Mouse (Mus musculus): ENCODE data around the gene Thy1.

The Thy1 gene

DNA sequence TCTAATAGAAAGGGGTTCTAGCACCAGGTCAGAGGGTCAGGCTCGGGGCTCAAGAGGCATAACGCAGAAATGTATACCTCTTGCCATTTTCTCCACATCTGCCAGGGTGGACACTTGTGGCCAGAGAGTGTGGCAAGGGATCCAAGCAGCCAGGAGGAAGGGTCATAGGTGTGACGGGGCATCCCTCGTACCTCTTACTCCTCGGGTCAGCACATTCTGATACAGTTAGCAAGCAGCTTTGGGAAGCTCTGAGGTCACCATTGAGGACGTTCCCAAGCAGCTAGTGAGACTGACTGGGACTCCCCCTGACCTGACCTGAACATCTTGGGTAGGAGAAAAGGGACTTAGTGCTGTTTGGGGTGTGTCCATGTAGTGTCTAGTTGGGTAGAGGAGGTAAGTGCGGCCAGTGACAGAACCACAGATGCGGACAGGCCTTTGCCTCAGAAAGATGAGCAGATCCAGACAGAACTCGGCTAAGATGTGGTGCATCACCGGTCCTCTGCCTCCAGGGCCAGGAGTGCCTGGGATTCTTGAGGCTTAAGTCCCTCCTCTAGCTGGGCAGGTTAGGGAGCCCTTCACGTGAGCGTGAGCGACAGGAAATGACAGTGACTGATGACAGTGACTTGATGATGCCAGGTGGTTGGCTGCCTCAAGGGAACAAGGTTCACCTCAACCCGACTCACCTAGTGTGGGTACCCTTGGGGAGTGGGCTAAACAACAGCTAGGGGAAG lies 27.1 kb downstream of the Thy1 start:
- no peak for DNase-seq

DNA sequence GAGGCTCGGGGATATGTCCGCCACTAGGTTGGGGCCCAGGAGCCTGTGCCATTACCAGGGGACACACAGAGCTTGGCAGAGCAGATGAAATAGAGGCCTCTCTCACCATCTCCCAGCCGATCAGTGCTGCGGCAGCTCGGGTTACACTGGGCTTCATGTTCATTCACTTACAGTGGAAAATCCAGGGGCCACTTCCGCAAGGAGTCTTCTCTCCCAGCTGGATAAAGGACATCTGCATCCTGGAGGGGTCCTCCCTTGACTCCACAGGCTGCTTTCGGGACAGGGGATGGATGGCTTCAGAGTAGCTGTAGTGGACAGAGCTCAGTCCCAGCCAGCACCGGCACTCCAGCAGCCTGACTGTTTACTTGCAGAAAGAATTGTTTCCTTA lies 27.7 kb downstream of the Thy1 start:
- DNase-seq = no peak

DNA sequence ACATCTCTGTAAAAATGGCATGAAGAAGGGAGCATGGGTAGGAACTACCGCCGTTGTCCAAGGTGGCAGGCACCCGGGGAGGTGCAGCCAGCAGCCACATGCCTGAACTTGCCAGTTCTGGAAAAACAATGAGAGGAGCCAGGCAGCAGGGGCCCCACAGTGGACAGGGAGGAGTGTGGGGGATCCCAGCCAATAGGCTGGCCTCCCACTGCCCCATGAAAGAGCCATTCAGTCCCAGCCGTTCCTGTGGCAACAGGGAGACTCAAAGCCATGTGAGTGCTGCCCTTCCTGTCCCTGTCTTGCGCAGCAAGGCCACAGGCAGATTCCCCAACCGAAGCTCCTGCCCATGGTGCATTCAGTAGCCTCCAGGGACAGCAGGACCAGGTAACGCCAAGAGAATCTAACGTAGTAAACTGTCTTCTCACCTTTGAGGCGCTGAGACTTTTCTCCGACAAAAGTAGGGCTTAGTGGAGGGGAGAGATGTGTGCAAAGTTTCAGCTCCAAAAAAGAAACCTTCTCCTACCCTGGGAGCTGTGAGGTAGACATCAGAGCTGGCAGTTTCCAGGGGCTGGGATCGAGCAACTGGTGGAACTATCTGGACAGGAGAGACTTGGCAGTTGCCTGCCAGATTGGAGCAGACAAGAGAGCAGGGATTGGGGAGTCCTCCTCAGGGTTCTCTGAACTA lies 28.9 kb downstream of the Thy1 start:
- no peak for DNase-seq

DNA sequence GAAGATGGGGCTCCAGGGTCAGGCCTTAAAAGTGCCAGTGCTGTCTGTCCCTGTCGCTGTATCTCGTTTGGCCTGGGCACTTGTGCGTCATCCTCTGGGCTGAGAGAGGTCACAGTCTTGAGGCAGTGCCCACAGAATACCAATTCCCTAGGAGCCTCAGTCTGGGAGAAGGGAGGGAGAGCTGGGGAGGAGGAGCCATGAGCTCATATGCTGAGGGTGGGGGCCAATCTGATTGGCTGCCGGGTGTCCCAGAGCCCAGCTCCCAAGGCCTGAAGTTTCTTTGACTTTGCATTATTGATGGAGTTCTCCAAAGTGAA lies 29.4 kb downstream of the Thy1 start:
- DNase-seq = no peak

DNA sequence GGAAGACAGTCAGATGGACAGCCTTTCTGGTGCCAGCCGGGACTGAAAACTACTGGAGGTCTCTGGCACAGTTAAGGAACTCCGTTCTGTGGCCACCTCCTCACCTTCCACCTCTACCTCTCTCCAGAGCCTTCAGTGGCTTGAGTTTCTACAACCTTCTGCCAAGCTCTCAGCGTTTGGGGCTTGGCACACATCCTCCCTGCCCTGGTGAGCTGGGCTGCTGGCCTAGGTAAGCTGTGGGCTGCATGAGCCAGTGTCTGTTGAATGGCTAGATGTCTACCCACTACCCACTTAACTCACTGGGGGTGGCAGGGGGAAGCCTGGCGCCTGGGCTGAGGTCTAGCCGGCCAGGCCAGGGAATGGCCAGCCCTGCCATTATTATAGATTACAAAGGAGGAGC lies 29.9 kb downstream of the Thy1 start:
- no peak for DNase-seq

DNA sequence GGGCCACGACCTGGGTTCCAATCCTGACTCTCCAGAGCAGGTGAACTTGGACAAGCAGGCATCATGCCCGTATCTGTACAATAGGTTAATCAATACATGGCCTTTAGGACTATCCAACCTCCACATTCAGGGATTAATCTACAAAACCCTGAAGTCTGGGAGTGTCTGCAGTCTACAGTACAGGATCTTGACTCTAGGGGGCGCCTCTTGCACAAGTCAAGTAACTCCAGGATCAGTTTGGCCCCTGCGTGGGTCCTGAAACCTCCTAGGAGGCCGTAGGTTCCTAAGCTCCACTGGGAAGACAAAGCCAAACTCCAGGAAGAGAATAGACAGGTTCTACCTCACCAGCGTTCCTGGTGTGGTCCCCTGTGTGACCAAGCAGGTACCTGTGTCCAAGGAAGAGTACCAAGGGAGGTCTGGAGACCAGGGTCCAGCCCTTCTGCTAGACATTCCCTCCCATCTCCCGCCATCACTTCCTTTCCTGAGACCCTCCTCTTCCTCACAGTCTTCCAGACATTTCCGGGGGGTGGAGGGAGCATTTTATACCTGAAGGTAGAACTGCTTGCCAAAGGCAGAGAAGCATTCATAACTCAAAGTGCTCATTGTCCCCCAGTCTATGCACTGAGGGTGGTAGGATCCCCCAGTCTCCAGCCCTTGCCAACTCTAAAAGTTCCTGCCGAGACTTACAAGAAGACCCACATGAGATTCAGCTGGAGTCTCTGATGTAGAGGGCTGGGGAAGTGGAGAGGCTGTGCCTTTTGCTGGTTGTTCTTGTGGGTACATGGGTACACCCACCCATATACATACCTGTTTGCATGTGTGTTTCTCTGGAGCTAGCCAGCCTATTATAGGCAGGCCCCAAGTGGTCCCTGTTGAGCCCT lies 31.5 kb downstream of the Thy1 start:
- no peak for DNase-seq

DNA sequence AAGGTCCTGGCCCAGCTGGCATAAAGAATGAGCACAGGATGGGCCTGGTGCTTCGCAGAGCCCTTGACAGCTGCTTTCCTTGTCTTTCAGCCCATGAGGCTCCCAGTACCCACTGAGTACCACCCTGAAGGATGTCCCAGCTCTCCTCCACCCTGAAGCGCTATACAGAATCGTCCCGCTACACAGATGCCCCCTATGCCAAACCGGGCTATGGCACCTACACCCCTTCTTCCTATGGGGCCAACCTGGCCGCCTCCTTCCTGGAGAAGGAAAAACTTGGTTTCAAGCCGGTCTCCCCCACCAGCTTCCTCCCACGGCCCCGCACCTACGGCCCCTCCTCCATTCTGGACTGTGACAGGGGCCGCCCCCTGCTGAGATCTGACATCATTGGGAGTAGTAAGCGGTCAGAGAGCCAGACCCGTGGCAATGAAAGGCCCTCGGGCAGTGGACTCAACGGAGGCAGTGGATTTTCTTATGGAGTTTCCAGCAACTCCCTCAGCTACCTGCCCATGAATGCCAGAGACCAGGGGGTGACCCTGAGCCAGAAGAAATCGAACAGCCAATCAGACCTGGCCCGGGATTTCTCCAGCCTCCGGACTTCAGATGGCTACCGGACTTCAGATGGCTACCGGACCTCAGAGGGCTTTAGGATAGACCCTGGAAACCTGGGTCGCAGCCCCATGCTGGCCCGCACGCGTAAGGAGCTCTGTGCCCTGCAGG lies 32.3 kb downstream of the Thy1 start:
- DNase-seq = no peak

DNA sequence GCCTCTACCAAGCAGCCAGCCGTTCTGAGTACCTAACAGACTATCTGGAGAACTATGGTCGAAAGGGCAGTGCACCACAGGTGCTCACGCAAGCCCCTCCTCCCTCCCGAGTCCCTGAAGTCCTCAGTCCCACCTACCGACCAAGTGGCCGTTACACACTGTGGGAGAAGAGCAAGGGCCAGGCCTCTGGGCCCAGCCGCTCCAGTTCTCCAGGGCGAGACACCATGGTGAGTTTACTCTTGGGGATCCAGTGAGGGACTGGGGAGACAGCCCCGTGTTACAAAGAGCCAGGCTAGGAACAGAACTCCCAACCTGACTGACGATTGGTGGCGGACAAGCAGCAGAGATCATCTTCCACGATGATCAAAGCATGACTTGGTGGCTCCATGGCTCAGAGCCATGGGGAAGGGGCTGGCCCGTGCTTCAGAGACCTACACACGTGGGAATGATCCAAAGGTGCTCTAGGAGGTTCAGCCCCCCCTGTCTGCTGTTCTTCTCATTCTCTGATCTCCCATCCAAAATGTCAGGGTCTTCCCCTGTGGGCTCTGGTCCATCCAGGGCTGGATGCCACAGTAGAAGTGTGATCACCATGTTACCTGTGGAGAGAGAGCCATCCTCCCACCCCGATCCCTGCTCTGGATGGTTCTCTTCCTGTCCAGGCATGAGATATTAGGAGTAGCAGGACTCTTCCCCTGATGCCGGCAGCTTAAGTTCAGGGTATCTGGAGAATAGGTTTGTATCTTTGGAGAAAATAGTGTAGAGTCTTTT lies 33.0 kb downstream of the Thy1 start:
- no peak for DNase-seq

DNA sequence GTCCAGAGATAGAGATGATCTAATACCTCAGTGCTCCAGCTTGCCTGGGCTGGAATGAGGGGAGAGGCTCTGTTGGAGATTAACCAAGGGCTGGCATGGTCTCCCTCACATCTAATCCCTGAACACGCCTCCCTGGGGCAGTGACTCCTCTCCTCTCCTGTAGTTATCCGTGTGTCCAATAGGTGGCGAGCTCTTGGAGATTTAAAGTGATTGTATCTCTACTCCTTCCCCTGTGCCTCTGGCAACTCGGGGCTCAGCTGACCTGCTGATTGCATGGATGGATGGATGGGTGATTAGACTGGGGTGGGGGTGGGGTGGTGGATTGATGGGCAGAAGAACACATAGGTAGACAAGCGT lies 33.6 kb downstream of the Thy1 start:
- no peak for DNase-seq

DNA sequence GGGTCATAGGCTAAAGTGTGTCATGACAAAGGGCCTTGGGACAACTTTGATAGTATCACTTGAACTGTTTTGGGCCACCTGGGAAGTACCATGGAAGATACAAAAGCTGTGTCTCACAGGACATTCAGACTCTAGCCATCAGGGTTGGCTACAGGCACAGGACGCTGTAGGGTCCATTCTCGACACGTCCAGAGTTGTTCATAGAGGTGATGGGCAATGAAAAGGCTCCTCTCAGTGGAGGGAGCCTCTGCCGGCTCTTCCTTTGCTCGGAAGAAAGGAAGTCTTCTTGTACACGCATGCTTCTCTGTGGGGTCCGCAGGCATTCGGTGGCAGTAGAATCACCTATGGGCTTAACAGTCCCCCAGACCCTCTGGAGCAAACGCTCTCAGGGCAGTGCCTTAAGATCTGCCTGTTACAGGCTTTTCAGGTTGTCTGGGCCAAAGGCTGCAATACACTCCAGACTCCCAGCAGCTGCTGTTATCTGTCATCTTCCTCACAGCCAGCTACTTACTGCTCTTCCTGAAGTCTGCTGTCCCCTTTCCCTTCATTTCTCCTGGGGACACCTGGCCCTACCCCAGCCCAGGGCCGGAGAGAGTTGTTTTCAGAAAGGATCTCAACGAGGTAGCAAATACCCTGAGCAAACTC lies 34.2 kb downstream of the Thy1 start:
- no peak for DNase-seq

DNA sequence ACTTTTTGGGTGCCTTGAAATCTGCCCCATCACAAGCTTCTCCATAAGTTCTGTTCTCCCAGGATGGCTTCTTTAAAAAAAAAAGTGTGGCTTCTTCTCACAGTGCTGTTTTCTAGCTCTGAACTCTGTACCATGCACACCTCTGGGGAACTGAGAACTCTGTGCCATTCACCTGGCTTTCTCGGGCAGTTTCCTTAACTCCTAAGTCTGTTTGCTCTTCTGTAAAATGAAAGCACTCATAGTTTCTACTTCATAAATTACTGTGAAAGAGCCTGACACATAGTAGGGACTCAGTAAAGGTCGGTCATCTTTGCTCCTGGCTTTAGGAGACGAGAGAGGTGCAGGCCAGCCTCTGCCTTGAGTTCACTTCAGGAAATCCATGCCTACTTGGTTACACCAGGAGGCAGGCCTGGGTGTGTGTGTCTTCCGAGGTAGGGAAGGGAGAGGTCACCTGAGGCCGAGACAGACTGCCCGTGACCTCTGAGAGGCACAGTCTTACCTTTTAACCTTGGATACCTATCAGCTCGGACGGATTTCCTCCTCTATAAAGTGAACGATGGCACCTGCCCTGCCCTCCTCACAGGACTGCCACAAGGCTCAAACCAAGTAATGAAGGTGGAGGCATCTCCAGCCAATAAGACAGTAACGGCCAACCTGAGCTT lies 35.1 kb downstream of the Thy1 start:
- DNase-seq = no peak

DNA sequence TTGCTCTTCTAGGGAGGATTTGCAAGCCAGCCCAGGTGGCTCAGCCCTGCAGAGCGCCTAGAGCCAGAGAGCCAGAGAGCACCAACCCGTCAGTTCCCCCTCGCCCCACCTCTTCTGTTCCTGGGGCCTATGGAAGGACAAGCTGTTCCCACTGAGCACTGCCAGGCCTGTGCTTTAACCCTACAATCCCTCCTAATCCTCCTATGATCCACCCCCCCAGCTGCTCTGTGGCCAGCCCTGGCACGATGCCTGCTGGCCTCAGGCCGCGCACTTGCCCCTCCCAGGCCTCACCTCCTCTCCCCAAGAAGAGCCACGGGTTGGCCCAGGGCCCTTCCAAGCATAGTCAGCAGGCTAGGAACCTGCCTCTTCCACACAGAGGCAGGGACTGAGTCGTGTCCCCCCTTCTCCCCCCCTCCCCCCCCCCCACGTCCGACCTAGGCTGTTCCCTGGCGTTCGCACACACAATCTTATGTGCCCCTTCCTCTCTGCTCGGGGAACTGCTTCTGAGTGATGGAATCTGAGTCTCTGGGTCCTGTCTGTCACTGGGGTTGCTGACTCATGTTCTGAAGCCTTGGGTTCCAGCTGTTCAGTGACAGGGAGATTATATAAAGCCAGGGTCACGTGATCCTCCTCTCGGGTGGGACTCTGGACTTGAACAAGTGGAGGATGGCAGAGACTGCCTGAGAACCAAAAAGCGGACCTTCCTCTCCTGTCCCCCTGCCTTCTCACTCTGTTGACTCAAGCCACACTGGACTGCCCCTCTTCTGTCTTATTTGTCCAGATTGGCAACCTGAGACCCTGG lies 36.0 kb downstream of the Thy1 start:
- DNase-seq = no peak

DNA sequence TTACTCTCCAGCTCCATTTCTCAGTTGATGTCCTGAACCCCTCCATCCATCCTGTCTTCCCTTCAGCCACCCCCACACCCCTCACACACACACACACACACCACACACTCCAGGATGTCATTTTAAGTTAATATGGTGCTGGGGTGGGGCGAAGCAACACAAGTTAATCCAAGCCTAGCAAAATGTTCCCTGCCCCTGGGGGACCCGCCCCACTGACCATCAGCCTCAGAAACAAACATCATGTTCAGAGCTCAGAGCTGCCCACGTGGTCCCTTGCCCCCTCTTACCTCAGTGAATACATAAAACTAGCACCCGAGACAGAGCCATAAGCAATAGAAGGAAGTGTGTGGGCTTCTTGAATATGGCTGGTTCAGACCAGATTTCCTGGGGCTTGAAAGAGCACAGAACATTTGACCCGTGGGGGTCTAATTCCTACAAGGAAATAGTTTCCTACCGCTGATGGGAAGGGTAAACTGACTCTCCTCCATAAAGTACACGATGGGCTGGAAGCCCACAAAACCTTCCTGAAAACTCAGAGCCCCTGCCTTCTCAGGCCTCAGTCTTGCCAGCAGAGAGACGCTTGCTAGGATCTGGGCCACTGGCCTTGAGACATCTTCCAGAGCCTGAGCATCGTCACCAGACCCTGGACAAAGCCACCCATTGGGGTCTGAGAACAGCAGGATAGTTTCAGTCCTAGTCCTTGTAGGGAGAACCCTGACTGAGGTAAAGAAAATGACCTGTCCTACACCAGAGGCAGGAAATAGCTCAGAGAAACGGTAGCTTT lies 37.0 kb downstream of the Thy1 start:
- DNase-seq = no peak

DNA sequence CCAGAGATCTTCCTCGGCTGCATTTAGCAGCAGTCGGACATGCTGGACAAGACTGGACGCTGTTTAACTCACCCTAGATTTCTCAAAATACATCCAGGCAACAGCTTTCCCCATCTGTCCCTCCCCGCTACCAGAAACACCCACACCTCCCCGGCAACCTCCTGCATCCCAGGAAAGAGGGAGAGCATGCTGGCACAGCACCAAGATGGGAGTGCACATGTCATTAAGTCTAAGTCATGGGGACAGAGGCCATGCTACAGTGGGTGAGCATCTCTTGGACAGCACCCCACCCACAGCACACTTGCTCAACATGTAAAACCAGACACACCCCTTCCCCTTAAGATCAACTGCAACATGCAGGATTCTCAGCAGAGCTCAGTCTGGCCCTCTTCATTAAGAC lies 37.8 kb downstream of the Thy1 start:
- no peak for DNase-seq

DNA sequence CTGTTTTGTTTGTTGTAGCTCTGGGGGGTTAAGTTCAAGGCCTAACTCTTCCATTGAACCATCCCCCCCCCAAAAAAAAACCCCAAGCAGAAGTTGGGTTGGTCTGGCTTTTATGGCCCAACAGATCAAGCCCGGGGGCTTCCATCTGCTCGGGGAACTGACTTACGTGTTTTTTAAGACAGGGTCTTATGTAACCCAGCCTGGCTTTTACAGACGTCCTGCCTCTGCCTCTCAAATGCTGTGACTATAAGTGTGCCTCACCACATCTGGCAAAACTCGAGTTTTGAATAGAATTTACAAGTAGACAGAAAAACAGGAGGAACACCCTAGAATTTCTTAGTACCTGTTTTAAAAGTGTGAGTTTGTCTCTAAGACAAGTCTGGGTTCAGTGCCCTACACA lies 38.4 kb downstream of the Thy1 start:
- DNase-seq = no peak

DNA sequence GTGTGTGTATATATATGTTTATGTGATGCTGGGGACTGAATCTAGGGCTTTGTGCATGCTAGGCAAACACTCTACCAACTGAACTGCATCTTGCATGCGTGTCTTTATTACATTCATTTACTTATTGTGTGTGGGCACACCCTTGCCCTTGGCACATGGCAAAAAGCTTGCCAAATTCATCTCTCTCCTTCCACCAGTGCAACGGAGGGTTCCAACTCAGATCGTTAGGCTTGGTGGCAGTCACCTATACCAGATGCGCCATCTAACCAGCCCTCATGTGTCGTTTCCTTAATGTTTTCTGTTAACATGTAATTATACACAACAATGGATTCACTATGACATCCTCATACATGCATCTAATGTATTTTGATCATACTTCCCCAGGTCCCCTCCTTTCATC lies 39.1 kb downstream of the Thy1 start:
- no peak for DNase-seq

DNA sequence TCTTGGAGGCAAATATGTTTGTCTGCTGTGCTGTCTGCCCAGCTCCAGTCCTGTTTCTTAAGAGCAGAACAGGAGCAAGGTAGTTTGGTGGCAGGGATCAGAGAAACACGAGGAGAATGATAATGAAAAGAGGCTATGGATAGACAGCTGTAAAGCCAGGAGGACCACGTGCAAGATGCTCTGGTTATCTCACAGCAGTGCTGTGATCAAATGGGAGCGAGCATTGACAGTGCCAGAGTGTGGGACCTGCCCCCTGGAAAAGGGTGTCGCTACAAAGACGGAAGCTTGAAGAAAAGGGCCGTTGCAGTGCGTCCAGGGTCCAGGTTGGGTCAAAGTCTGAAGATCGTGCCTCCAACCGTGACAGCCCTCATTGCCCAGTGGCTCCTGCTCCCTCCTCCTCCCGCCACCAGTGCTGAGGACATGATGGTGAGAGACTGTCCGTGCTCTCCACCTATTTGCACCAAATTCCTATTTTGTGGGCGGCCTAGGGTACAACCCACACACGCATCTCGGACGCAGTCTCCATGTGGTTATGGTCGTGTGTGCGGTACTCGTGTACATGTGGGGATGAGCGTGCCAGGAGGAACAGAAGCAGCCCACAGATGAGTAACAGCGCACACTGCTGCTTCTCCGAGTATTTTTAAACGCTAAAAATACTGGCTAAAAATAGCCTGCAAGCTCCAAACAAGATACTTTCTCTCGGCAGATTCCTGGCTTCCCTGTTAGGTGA lies 40.4 kb downstream of the Thy1 start:
- DNase-seq = no peak

DNA sequence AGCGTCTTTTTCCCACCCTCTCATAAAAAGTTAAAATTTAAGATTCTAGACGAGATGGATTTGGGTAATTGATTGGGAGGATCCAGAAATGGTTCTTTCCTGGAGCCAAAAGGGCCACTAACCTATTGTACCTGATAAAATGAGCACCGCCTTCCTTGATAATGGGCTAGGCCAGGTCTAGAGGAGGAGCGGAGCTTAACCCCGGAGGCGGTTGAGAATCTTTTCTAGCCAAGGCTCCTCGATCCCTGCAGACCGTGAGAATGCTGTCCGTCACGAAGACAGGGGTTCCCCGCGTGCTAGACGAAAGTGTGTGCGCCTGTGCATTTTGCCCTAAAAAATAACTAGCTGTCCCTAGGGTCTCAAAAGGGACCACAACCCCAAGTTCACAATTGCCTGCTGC lies 41.1 kb downstream of the Thy1 start:
- DNase-seq = no peak

DNA sequence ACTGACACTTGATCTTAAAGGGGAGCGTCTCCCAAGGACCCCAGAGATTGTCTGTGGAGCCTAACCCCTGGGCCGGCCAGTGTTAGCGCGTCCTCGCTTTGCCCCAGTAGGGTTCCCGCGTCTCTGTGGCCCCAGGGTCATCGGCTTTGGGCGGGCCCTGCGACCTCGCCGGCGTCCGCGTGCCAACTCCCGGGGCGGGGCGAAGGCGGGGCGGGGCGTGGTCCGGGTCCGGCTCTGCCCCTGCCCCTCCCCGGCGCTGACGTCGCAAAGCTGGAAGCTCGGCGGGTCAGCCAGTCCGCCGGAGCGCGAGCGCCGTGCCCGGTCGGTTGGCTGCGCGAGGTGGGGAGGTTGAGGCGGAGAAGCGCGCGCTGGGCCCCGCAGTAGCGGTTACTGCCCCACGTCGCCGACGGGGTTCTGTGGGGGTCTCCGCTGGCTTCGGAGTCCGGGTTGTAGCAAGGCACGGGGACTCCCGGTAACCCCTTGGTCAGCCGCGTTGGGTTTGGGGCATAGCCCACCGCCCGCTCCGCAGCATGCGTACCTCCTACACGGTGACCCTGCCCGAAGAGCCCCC lies 41.6 kb downstream of the Thy1 start:
- DNase-seq = peak; percentile 91

All from right cerebral cortex, postnatal 14 days (tissue).